Mouse (Mus musculus): Measurements from ENCODE around the gene Cntnap2. TPM values are rescaled to one million over a fixed set of nuclear protein-coding genes. Genes with fewer than 3 reads are reported as not detected.

The Cntnap2 gene
- polyA plus RNA-seq, 1 experiment, result not detected

GRCm38 (mm10) chr6:47231513-47231912, 2172.4 kb downstream of the Cntnap2 start:
- TF ChIP-seq POLR2A (IDR thresholded peaks at IDR 0.05; ENCODE audit: insufficient read length, low read depth), result no peak
- TF ChIP-seq SRF (IDR thresholded peaks at IDR 0.05; ENCODE audit: control insufficient read depth, insufficient read length, low read depth), result no peak
- TF ChIP-seq CEBPB (IDR thresholded peaks at IDR 0.05; ENCODE audit: insufficient read depth, poor library complexity, severe bottlenecking), result no peak
- TF ChIP-seq POLR2AphosphoS2 (IDR thresholded peaks at IDR 0.05; ENCODE audit: insufficient read length, low read depth), result no peak
- no peak for TF ChIP-seq TCF3 (IDR thresholded peaks at IDR 0.05; ENCODE audit: insufficient read length, low read depth)
- no peak for TF ChIP-seq USF1 (IDR thresholded peaks at IDR 0.05; ENCODE audit: low read depth)
- TF ChIP-seq MAX (IDR thresholded peaks at IDR 0.05; ENCODE audit: low read depth), result no peak
- no peak for TF ChIP-seq TCF12 (IDR thresholded peaks at IDR 0.05; ENCODE audit: insufficient read depth, poor library complexity, severe bottlenecking)
- no peak for TF ChIP-seq MYOD1 (IDR thresholded peaks at IDR 0.05; ENCODE audit: control insufficient read depth in 1 of 3, insufficient read length in 2 of 3, low read depth in 2 of 3)
- TF ChIP-seq E2F4 (IDR thresholded peaks at IDR 0.05; ENCODE audit: insufficient read depth), result no peak
- TF ChIP-seq MYOG (IDR thresholded peaks at IDR 0.05; ENCODE audit: control insufficient read depth in 1 of 3, insufficient read depth in 1 of 3, insufficient read length in 2 of 3, low read depth in 2 of 3), result no peak
- TF ChIP-seq REST (IDR thresholded peaks at IDR 0.05; ENCODE audit: insufficient read depth, insufficient read length), result no peak
- Histone ChIP-seq H3K27me3 (ENCODE audit: control insufficient read depth, insufficient read depth, insufficient read length) (no peaks in the 10 kb centered on the region), H3K79me2 (ENCODE audit: control insufficient read depth, insufficient read depth) (no peaks in the 10 kb centered on the region), H3K36me3 (ENCODE audit: control insufficient read depth, insufficient read depth) (no peaks in the 10 kb centered on the region), H3K4me3 (no peak overlapping the region), H3ac (ENCODE audit: control insufficient read depth, insufficient read length) (no peak overlapping the region), H3K4me2 (ENCODE audit: low read depth) (no peak overlapping the region)

- H3K79me2 ChIP-seq (ENCODE audit: control insufficient read depth, insufficient read depth), result no peaks in the 10 kb centered on the region
- TF ChIP-seq E2F4 (IDR thresholded peaks at IDR 0.05; ENCODE audit: insufficient read depth) (no peak), MAX (IDR thresholded peaks at IDR 0.05; ENCODE audit: low read depth) (no peak), TCF3 (IDR thresholded peaks at IDR 0.05; ENCODE audit: insufficient read length, low read depth) (no peak), CEBPB (IDR thresholded peaks at IDR 0.05; ENCODE audit: insufficient read depth, poor library complexity, severe bottlenecking) (no peak), POLR2AphosphoS2 (IDR thresholded peaks at IDR 0.05; ENCODE audit: insufficient read length, low read depth) (no peak), POLR2A (IDR thresholded peaks at IDR 0.05; ENCODE audit: insufficient read length, low read depth) (no peak)
Measured at GRCm38 (mm10) chr6:47239376-47239921, 2180.3 kb downstream of the Cntnap2 start.

GRCm38 (mm10) chr6:47241379-47241778, 2182.2 kb downstream of the Cntnap2 start:
- Histone ChIP-seq H3ac (ENCODE audit: control insufficient read depth, insufficient read length) (no peak overlapping the region), H3K4me2 (ENCODE audit: low read depth) (no peak overlapping the region), H3K36me3 (ENCODE audit: control insufficient read depth, insufficient read depth) (no peaks in the 10 kb centered on the region), H3K79me2 (ENCODE audit: control insufficient read depth, insufficient read depth) (no peaks in the 10 kb centered on the region), H3K27me3 (ENCODE audit: control insufficient read depth, insufficient read depth, insufficient read length) (no peaks in the 10 kb centered on the region), H3K4me3 (no peak overlapping the region)
- TF ChIP-seq USF1 (IDR thresholded peaks at IDR 0.05; ENCODE audit: low read depth) (no peak), TCF12 (IDR thresholded peaks at IDR 0.05; ENCODE audit: insufficient read depth, poor library complexity, severe bottlenecking) (no peak), MYOD1 (IDR thresholded peaks at IDR 0.05; ENCODE audit: control insufficient read depth in 1 of 3, insufficient read length in 2 of 3, low read depth in 2 of 3) (no peak), CEBPB (IDR thresholded peaks at IDR 0.05; ENCODE audit: insufficient read depth, poor library complexity, severe bottlenecking) (no peak), MAX (IDR thresholded peaks at IDR 0.05; ENCODE audit: low read depth) (no peak), E2F4 (IDR thresholded peaks at IDR 0.05; ENCODE audit: insufficient read depth) (no peak), POLR2AphosphoS2 (IDR thresholded peaks at IDR 0.05; ENCODE audit: insufficient read length, low read depth) (no peak)

More at GRCm38 (mm10) chr6:47239376-47239921, 2180.3 kb downstream of the Cntnap2 start:
- H3K27me3 ChIP-seq (ENCODE audit: control insufficient read depth, insufficient read depth, insufficient read length), result no peaks in the 10 kb centered on the region
- H3ac ChIP-seq (ENCODE audit: control insufficient read depth, insufficient read length), result no peak overlapping the region
- H3K4me2 ChIP-seq (ENCODE audit: low read depth), result no peak overlapping the region
- H3K4me3 ChIP-seq, result no peak overlapping the region
- H3K36me3 ChIP-seq (ENCODE audit: control insufficient read depth, insufficient read depth), result no peaks in the 10 kb centered on the region

GRCm38 (mm10) chr6:47243863-47244606, 2184.9 kb downstream of the Cntnap2 start:
- H3K79me2 ChIP-seq (ENCODE audit: control insufficient read depth, insufficient read depth), result no peaks in the 10 kb centered on the region
- H3K4me3 ChIP-seq, result no peak overlapping the region
- TF ChIP-seq MYOG (IDR thresholded peaks at IDR 0.05; ENCODE audit: control insufficient read depth in 1 of 3, insufficient read depth in 1 of 3, insufficient read length in 2 of 3, low read depth in 2 of 3) (no peak), POLR2AphosphoS2 (IDR thresholded peaks at IDR 0.05; ENCODE audit: insufficient read length, low read depth) (no peak), TCF3 (IDR thresholded peaks at IDR 0.05; ENCODE audit: insufficient read length, low read depth) (no peak), SRF (IDR thresholded peaks at IDR 0.05; ENCODE audit: control insufficient read depth, insufficient read length, low read depth) (no peak), E2F4 (IDR thresholded peaks at IDR 0.05; ENCODE audit: insufficient read depth) (no peak), POLR2A (IDR thresholded peaks at IDR 0.05; ENCODE audit: insufficient read length, low read depth) (no peak), USF1 (IDR thresholded peaks at IDR 0.05; ENCODE audit: low read depth) (no peak), TCF12 (IDR thresholded peaks at IDR 0.05; ENCODE audit: insufficient read depth, poor library complexity, severe bottlenecking) (no peak), CEBPB (IDR thresholded peaks at IDR 0.05; ENCODE audit: insufficient read depth, poor library complexity, severe bottlenecking) (no peak)
- H3ac ChIP-seq (ENCODE audit: control insufficient read depth, insufficient read length), result no peak overlapping the region
- H3K4me2 ChIP-seq (ENCODE audit: low read depth), result no peak overlapping the region
- no peaks in the 10 kb centered on the region for H3K27me3 ChIP-seq (ENCODE audit: control insufficient read depth, insufficient read depth, insufficient read length)
- H3K36me3 ChIP-seq (ENCODE audit: control insufficient read depth, insufficient read depth), result no peaks in the 10 kb centered on the region

DNA sequence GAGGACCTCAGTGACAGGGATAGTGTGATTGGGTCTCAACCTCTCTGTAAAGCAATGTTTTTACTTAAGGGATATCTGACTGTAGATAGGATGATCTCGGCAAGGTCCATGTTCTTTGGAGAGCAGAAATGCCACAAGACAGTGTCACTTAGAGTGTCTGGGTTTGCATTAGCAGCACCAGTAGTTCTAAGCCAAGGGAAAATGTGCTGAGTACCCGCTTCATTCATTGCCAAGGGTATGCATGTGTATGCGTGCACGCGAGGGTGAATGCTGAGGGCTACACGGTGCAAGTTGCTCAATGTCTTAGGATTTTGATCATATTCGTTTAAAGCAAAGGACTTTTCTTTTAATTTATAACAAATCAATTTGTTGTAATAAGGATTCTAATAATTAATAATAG, 2185.5 kb downstream of the Cntnap2 start:
- TF ChIP-seq TCF12 (IDR thresholded peaks at IDR 0.05; ENCODE audit: insufficient read depth, poor library complexity, severe bottlenecking) (no peak), SRF (IDR thresholded peaks at IDR 0.05; ENCODE audit: control insufficient read depth, insufficient read length, low read depth) (no peak), USF1 (IDR thresholded peaks at IDR 0.05; ENCODE audit: low read depth) (no peak), MYOG (IDR thresholded peaks at IDR 0.05; ENCODE audit: control insufficient read depth in 1 of 3, insufficient read depth in 1 of 3, insufficient read length in 2 of 3, low read depth in 2 of 3) (no peak), E2F4 (IDR thresholded peaks at IDR 0.05; ENCODE audit: insufficient read depth) (no peak), MYOD1 (IDR thresholded peaks at IDR 0.05; ENCODE audit: control insufficient read depth in 1 of 3, insufficient read length in 2 of 3, low read depth in 2 of 3) (no peak), TCF3 (IDR thresholded peaks at IDR 0.05; ENCODE audit: insufficient read length, low read depth) (no peak), POLR2A (IDR thresholded peaks at IDR 0.05; ENCODE audit: insufficient read length, low read depth) (no peak), POLR2AphosphoS2 (IDR thresholded peaks at IDR 0.05; ENCODE audit: insufficient read length, low read depth) (no peak), CEBPB (IDR thresholded peaks at IDR 0.05; ENCODE audit: insufficient read depth, poor library complexity, severe bottlenecking) (no peak), REST (IDR thresholded peaks at IDR 0.05; ENCODE audit: insufficient read depth, insufficient read length) (no peak), MAX (IDR thresholded peaks at IDR 0.05; ENCODE audit: low read depth) (no peak)
- no peaks in the 10 kb centered on the region for H3K27me3 ChIP-seq (ENCODE audit: control insufficient read depth, insufficient read depth, insufficient read length)
- no peak overlapping the region for H3K4me3 ChIP-seq
- H3K4me2 ChIP-seq (ENCODE audit: low read depth), result no peak overlapping the region
- no peaks in the 10 kb centered on the region for H3K36me3 ChIP-seq (ENCODE audit: control insufficient read depth, insufficient read depth)
- H3K79me2 ChIP-seq (ENCODE audit: control insufficient read depth, insufficient read depth), result no peaks in the 10 kb centered on the region
- no peak overlapping the region for H3ac ChIP-seq (ENCODE audit: control insufficient read depth, insufficient read length)
